Mouse (Mus musculus) embryonic fibroblast, embryonic 13.5 days (primary cell): ENCODE measurements around the gene Plpp7.

ENCODE experiments used
- CTCF ChIP-seq: IDR thresholded peaks from 2 replicates; pipeline ENCODE4 v1.5.1; 2011; ENCODE audit warnings: mild to moderate bottlenecking, control low read depth, low read length, moderate library complexity, borderline replicate concordance; ENCODE audit not compliant: insufficient read depth
- POLR2A ChIP-seq: IDR thresholded peaks from 2 replicates; pipeline ENCODE4 v1.6.1; 2011; ENCODE audit warnings: low read depth, mild to moderate bottlenecking, control low read depth, low read length, moderate library complexity

DNA sequence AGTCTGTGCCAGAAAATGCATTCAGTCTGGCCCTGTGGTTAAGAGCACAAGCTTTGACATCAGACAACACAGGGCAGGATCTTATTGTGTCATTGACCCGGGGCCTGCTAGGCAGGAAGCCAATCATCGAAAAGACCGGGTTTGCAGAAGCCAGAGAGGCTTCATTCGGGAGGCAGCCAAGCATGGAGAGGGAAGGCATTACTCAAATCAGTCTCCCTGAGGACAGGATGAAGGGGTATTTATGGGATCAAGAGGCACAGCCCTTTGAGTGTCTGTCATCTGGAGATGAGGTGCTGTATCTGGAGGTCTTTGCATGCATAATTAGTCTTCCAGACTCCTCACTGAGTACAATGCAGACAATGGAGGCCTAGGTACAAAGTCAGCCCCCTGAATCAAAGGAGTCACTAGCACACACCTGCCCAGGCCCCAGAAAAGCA lies 45.2 kb downstream of the Plpp7 start:
- TF ChIP-seq CTCF (no peak), POLR2A (no peak)
